Mouse (Mus musculus): Measurements from ENCODE around the gene Palm. TPM values are rescaled to one million over a fixed set of nuclear protein-coding genes. Genes with fewer than 3 reads are reported as not detected.

Palm gene
- polyA plus RNA-seq, 2 experiments from 2014 or later: 0.55 to 0.95 TPM

DNA sequence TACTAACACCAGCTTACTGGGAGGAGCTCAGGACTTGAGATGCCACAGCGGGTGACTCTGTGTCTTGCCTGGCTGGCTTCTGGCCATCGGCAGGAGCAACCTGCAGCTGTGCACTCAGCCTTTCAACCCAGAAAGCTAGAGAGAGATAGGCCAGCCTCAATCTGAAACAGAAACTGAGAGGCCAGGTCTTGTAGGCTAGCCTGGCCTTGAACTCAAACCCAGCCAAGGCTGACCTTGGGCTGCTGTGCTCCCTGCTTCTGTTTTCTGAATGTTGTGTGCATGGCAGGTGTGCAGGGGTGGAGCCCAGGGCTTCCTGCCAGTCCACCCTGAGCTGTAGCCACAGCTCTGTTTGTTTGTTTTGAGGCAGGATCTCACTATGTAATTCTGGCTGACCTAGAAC is 20.2 kb upstream of the Palm start:
- no peak for ATAC-seq

- no peak for ATAC-seq
Observed at GRCm38 (mm10) chr10:79774486-79775279, 18.7 kb upstream of the Palm start.

DNA sequence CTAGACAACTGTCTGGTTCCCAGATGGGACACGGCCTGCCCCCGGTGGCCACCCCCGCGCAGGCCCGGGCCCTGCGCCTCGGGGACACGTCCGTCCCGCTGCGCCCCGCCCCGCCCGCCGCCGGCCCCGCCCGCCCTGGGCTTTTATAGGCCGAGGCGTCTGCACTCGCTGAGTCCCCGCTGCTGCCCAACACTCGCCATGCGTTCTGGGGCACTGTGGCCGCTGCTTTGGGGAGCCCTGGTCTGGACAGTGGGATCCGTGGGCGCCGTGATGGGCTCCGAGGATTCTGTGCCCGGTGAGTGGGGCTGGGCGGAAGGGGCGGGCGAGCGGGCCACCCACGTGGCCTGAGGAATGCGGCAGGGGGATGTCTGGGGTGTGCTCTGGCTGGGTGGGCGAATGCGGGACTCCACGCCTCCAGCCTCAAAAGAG is 16.3 kb upstream of the Palm start, which contains the start of gene Fstl3:
Gene Fstl3 (plus strand): TSS at position 170 of the 429 bp plus-strand sequence.
- ATAC-seq: no peak

DNA sequence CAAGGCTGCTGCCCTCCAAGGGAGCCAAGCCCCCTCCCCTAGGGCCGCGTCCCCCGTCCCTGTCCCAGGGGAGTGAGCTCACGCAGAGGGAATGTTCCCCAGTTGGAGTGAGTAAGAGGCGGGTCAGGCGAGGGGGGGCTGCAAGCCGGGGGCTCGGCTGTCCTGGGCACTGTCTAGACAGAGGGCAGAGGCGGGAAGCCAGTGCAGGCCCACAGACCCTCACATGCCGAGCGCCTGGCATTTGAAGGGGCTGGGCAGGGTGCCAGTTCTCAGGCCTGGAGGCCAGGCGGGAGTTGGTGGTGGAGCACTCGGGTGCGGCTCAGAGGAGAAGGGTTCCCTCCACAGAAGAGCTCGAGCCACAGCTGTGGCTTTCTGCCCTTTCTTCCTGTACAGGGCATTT is 15.4 kb upstream of the Palm start:
- no peak for ATAC-seq

DNA sequence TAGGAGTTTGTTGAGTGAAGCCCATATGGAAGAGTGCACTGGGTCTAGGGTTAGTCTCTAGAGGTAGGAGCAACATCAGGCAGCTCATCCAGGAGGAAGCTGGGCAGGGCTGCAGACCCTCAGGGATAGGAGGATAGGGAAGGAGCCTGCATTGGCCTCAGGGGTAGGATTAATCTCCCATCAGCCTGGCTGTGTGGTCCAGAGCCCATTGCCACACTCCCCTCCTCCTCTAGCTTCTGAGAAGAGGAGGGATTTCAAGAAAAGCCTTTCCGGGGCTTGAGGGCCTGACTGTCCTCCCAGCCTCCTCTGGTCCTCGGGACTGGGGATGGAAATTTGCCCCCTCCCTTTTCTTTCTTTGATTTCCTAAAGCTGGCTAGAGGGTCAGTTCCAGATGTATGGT is 14.2 kb upstream of the Palm start:
- no peak for ATAC-seq

- peak; percentile 77 for ATAC-seq
Observed at GRCm38 (mm10) chr10:79779784-79780663, 13.3 kb upstream of the Palm start.

DNA sequence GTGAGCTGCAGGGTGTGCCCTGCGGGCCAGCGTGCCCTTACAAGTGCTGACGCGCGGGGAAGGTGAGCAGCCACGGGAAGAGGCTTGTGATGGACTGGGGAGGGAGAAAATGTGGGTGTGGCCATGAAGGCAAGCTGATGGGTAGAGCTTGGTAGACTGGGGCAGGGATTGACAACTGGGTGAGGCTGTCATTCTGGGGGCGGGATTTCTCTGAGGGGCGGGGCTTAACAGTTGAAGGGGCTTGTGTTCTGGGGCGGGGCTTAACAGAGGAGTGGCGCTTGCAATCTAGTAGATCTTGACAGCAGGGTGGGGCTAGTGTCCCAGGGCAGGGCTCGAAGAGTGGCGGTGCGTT is 12.7 kb upstream of the Palm start:
- peak; percentile 47 for ATAC-seq

DNA sequence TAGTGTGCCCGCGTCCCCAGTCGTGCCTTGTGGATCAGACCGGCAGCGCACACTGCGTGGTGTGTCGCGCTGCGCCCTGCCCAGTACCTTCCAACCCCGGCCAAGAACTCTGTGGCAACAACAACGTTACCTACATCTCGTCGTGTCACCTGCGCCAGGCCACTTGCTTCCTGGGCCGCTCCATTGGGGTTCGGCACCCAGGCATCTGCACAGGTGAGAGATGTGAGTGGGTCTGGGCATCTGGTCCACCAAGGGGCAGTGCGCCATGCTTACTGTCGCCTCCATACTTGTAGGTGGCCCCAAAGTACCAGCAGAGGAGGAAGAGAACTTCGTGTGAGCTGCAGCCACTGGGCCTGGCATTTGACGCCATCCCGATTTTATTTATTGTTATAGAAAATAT is 12.2 kb upstream of the Palm start:
- no peak for ATAC-seq

DNA sequence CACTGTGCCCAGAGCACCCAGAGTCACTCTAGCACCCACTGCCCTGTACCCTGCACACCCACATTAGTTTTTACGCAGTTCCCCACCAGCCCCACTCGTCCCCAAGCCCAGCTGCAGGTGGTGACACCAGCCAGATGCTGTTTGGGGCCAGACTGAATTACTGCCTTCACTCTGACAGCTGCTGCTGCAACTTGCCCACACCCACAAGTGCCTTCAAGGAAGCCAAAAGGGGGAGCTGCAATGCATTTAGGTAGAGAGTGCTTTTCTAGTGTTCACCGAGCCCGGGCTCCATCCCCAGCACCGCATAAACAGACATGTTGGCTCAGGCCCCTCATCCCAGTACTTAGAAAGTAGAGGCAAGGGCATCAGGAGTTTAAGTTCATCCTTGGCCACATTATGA is 11.4 kb upstream of the Palm start:
- ATAC-seq: no peak

- ATAC-seq: no peak
Observed at GRCm38 (mm10) chr10:79783050-79783449, 10.3 kb upstream of the Palm start.

DNA sequence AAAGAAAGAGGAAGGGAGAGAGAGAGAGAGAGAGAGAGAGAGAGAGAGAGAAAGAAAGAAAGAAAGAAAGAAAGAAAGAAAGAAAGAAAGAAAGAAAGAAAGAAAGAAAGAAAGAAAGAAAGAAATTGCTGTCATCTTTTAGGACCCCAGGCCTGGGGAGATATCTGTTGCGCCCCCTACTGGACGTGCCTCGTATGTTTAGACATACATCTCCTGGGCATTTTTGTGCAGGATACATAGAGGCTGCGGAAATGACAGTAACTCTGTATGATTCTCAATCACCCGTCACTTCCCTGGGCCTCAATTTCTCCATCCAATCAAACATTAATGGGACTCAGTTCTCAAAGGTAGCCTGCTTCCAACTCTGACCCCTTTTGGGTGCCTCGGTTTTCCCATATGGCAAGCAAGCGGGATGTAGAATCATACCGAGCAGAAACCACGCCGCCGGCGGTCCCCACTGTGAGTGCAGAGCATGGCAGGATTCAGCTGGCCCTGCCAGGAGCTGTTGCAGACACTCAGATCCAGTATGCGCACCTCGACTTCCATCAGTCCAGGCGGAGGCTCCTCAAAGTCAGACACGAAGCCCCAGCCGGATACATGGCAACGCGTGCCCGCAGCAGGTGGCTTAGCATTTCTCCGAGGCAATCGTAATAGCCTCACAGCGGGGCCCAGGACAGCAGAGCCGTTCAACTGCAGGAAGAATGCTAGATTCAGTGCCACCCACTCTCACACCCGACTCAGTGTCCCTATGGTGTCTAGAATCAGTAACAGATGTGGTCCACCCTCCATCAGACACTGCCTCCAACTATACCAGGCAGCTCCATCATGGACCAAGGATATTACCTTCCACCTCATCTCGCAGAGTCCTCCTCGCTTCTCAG is 9.2 kb upstream of the Palm start:
- no peak for ATAC-seq

DNA sequence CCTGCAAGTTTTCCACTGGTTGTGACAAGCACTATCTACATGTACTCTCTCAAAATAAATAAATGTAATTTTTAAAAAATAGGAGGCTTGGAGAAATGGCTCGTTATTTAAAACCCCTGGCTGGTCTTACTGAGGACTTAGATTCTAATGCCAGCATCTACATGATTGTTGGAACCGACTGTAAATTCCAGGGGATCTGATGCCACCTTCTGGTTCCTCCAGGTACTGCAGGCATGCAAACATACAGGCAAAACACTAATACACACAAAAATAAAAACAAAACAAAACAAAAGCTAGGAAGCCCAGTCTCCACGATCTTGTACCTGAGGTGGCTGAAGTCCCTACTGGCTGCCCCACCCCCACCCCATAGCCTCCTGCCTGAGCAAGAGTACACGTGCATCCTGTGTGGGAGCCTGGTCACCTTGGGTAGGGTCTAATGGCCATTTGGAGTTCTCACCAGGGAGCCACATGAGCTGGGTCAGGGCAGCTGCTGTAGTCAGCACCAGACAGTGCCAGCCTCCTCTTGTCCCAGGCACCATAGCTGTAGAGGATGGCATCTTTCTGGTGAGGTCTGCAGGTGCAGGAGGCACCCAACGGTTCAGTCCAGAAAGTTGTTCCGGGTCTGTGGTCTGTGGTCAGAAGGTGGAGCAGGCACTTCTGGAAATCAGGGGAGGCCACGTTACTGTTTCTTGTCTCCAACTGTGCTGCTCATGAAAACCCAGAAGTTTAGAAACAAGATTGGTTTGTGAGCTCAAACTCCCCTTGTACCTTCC is 4.8 kb upstream of the Palm start:
- no peak for ATAC-seq

GRCm38 (mm10) chr10:79789581-79789980 is 3.8 kb upstream of the Palm start:
- no peak for ATAC-seq

DNA sequence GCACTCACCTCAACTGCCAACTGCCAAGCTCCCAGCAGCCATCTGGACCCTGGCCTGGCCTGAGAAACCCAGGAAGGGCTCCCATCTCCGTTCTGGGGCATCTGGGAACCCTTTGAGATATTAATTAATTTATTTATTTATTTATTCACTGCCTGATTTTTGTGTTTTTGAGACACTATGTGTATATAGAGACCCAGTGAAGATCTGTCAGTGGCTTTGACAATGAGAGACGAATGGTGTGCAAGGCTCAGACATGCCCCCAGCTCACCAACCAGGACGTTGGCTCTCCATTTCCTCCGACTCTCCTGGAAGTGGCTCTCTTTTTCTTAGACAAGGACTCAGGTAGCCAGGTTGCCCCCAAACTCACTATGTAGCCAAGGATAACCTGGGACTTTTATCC is 2.5 kb upstream of the Palm start, which contains the start of gene Prss57:
Gene Prss57 (minus strand): TSS at position 101 of the 400 bp plus-strand sequence.
- ATAC-seq: no peak

- no peak for ATAC-seq
Observed at GRCm38 (mm10) chr10:79792339-79793040, 882 bp upstream of the Palm start.

- peak; percentile 32 for ATAC-seq
Observed at GRCm38 (mm10) chr10:79793738-79794490, 542 bp downstream of the Palm start.

- ATAC-seq: no peak
Observed at GRCm38 (mm10) chr10:79794491-79794931, 1.1 kb downstream of the Palm start.

DNA sequence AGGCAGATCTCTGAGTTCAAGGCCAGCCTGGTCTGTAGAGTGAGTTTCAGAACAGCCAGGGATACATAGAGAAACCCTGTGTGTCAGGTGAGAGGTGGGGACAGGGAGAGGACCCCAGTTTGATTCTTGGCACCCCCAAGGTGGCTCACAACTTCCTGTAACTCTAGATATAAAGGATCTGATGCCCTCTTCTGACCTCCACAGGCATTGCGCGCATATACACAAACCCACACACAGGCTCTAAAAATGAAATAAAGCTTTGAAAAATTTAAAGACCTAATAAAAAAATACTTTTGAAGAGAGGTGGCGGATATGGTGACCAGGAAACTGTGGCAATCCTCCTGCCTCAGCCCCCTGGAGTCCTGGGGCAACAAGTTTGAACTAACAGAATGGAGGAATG is 2.5 kb downstream of the Palm start:
- ATAC-seq: no peak

GRCm38 (mm10) chr10:79797326-79797725 is 4.0 kb downstream of the Palm start:
- no peak for ATAC-seq

- ATAC-seq: no peak
Observed at GRCm38 (mm10) chr10:79798289-79798928, 5.0 kb downstream of the Palm start.

All from activated CD4-positive, CD25-positive, alpha-beta regulatory T cell, adult 4 months (primary cell).